Mouse (Mus musculus): ENCODE results near the gene Lipo2. TPM values are rescaled to one million over a fixed set of nuclear protein-coding genes. Genes with fewer than 3 reads are reported as not detected.
A peak's percentile ranks its signal among the peaks of the same experiment; 100 is the strongest.
"Not testable (repeated sequence)": the region's sequence is repeated elsewhere in the genome, so short reads cannot be mapped to it uniquely, and the experiment has no call there.

Lipo2 gene
- total RNA-seq (2014; fragmentation: Nextera tagmentation) (not detected in 2 replicates), total RNA-seq (2017) (not detected in 2 replicates)

DNA sequence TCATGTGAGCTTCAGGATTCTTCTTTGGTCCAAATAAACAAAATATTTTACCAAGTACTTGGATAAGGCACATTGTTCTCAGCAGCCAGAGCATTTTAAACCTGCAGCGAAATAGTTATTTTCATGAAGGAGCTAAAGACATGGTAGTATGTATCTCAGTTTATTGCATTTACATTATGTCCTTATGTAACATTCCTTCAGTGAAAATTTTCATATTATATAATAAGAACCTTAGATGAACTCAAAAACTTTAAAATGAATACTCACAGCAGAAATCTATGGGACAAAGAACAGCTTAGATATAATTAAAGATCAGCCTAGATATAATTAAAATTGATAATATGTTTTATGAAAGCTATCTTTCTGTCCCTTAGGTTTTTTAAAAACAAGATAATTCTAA is at the start of gene Lipo2:
Gene Lipo2 (minus strand): TSS at position 101 of the 400 bp plus-strand sequence.
- not testable (repeated sequence) for ATAC-seq (replicated peaks; ENCODE audit: low FRiP score, low TSS enrichment, poor library complexity, severe bottlenecking)

DNA sequence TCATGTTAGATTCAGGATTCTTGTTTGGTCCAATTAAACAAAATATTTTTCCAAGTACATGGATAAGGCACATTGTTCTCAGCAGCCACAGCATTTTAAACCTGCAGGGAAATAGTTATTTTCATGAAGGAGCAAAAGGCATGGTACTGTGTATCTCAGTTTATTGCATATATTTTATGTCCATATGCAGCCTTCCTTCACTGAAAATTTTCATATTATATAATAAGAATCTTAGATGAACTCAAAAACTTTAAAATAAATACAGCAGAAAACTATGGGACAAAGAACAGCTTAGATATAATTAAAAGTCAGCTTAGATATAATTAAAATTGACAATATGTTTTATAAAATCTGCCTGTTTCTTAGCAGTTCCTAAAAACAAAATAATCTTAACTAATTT is 36.2 kb upstream of the Lipo2 start, which contains the start of gene Lipo1:
Gene Lipo1 (minus strand): TSS at position 101 of the 400 bp plus-strand sequence.
- not testable (repeated sequence) for ATAC-seq (replicated peaks; ENCODE audit: low FRiP score, low TSS enrichment, poor library complexity, severe bottlenecking)

GRCm38 (mm10) chr19:33786576-33787277 is 35.6 kb upstream of the Lipo2 start:
- ATAC-seq (replicated peaks; ENCODE audit: low FRiP score, low TSS enrichment, poor library complexity, severe bottlenecking): no peak

DNA sequence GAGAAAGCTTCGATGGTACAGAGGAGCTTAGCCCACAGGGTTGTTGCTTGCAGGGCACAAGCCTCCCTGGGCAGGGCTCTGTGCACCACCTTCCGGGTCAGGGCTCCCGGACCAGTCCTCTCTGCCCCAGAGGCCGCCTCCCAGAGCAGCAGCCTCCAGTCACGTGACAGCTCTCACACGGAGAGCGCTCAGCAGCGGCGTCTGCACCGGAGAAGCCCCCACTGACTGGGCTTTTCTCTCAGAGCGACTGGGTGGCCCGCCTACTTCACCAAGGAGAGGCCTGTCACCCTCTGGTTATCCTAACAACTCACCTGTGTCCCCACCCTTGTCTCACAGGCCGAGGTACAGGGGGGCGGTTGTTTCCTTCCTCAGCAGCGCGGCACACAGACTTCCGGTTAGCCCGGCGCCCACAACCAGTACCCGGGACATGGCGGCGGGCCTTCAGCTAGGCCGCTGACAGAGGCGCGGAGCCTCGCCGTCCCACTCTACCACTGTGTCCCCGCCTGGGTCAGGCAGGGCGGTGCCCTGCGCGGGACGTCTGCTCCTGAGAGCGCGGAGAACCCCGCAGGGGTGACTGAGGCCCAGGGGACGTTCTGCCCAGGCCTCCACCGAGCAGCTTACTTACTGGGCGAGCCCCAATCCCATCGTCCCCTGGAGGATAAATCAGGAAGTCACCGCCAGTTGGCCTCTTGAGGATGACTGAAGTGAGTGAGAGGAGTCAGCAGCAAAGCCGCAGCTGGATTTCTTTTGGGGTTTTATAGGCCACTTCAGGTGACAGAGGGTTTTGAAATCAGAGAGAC is 10.3 kb upstream of the Lipo2 start, which contains the start of gene Lipo3:
Gene Lipo3 (minus strand): TSS at position 665 of the 800 bp plus-strand sequence.
- ATAC-seq (replicated peaks; ENCODE audit: low FRiP score, low TSS enrichment, poor library complexity, severe bottlenecking): peak; percentile 85

Other genes starting within 250 kb of the Lipo2 start
- not detected in 2 replicates for gene Lipo4, start 233.6 kb downstream of the Lipo2 start, total RNA-seq (2014; fragmentation: Nextera tagmentation)
- not detected in 2 replicates for gene Lipo4, start 233.6 kb downstream of the Lipo2 start, total RNA-seq (2017)
- gene Gm8978, start 126.1 kb downstream of the Lipo2 start, total RNA-seq (2014; fragmentation: Nextera tagmentation): not detected in 2 replicates
- gene Gm8978, start 126.1 kb downstream of the Lipo2 start, total RNA-seq (2017): not detected in 2 replicates
- 3.8 and 6.8 TPM in 2 replicates for gene Lipo3, start 10.6 kb upstream of the Lipo2 start, total RNA-seq (2014; fragmentation: Nextera tagmentation)
- gene Lipo3, start 10.6 kb upstream of the Lipo2 start, total RNA-seq (2017): 6.6 and 10.4 TPM in 2 replicates
- not detected in 2 replicates for gene Lipo1, start 36.1 kb upstream of the Lipo2 start, total RNA-seq (2014; fragmentation: Nextera tagmentation)
- gene Lipo1, start 36.1 kb upstream of the Lipo2 start, total RNA-seq (2017): not detected in 2 replicates
- not detected in 2 replicates for gene Lipf, start 209.8 kb upstream of the Lipo2 start, total RNA-seq (2014; fragmentation: Nextera tagmentation)
- not detected in 2 replicates for gene Lipf, start 209.8 kb upstream of the Lipo2 start, total RNA-seq (2017)